Mouse (Mus musculus): ENCODE data around the gene Celf3. TPM values are rescaled to one million over a fixed set of nuclear protein-coding genes. Genes with fewer than 3 reads are reported as not detected.
A peak's percentile ranks its signal among the peaks of the same experiment; 100 is the strongest.

Gene Celf3
- 34.7 and 46.8 TPM in 2 replicates for polyA plus RNA-seq (2016; fragmentation: Nextera tagmentation; extraction: Ambion mirVana)

DNA sequence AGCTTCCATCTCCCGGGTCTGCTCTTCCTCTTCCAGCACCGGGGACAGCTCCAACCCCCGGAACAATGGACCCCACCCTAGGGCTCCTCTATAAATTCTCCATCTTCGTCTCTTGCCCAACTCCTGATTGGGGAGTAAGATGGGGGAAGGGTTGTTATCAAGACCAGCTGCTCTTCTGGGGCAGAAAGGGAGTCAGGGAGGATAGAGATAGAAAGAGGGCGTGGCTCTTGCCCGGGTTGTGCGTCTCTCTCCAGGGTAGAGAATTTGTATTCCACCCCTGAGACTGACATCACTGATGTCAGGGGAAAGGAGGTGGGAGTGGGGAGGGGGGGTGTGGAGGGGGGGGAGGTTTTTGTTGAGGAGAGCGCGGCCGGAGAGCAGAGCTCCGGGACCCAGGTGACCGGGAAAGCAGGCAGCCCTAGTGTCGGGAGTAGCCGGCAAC is at the start of gene Celf3:
TSS of gene Celf3 (plus strand) at position 315 of the 442 bp plus-strand sequence.
- H3K9me3 ChIP-seq = no peaks in the 10 kb centered on the region
- peak; percentile 70 for DNase-seq (ENCODE audit: extremely low spot score, low spot score)
- no peaks in the 10 kb centered on the region for H3K36me3 ChIP-seq (replicated peaks)
- WGBS = 1% methylated on average over 14 of the region's 14 CpGs
- peak within 1 kb of the TSS; percentile 59 for H3K4me3 ChIP-seq
- H3K27me3 ChIP-seq (ENCODE audit: poor library complexity, severe bottlenecking) = peaks cover 43% of the 10 kb centered on the region
- H3K27ac ChIP-seq = peak within 1 kb of the TSS; percentile 86
- H3K4me1 ChIP-seq = peaks cover 82% of the 10 kb centered on the region

- no peaks in the 10 kb centered on the region for H3K4me1 ChIP-seq
- WGBS = 88% methylated on average over 2 of the region's 2 CpGs
- H3K27me3 ChIP-seq (ENCODE audit: poor library complexity, severe bottlenecking) = no peaks in the 10 kb centered on the region
- H3K27ac ChIP-seq = no peak overlapping the region
- H3K36me3 ChIP-seq (replicated peaks) = peaks cover 9% of the 10 kb centered on the region
- H3K9me3 ChIP-seq = no peaks in the 10 kb centered on the region
- no peak overlapping the region for H3K4me3 ChIP-seq
- DNase-seq (ENCODE audit: extremely low spot score, low spot score) = no peak
Observed at GRCm38 (mm10) chr3:94430980-94431379, 47.1 kb upstream of the Celf3 start.

- Histone ChIP-seq H3K27me3 (ENCODE audit: poor library complexity, severe bottlenecking) (no peaks in the 10 kb centered on the region), H3K9me3 (no peaks in the 10 kb centered on the region), H3K36me3 (replicated peaks) (no peaks in the 10 kb centered on the region), H3K4me3 (no peak overlapping the region), H3K27ac (no peak overlapping the region), H3K4me1 (no peaks in the 10 kb centered on the region)
- WGBS = 91% methylated on average over 2 of the region's 2 CpGs
- DNase-seq (ENCODE audit: extremely low spot score, low spot score) = no peak
Observed at GRCm38 (mm10) chr3:94434305-94434704, 43.8 kb upstream of the Celf3 start.

- Histone ChIP-seq H3K27me3 (ENCODE audit: poor library complexity, severe bottlenecking) (peaks cover 6% of the 10 kb centered on the region; the same call in 1 of the 2 replicates), H3K36me3 (replicated peaks) (no peaks in the 10 kb centered on the region), H3K4me1 (no peaks in the 10 kb centered on the region), H3K9me3 (no peaks in the 10 kb centered on the region), H3K4me3 (no peak overlapping the region), H3K27ac (no peak overlapping the region)
- DNase-seq (ENCODE audit: extremely low spot score, low spot score) = no peak
- WGBS = 87% methylated on average over 9 of the region's 9 CpGs
Observed at GRCm38 (mm10) chr3:94436420-94436819, 41.7 kb upstream of the Celf3 start.

DNA sequence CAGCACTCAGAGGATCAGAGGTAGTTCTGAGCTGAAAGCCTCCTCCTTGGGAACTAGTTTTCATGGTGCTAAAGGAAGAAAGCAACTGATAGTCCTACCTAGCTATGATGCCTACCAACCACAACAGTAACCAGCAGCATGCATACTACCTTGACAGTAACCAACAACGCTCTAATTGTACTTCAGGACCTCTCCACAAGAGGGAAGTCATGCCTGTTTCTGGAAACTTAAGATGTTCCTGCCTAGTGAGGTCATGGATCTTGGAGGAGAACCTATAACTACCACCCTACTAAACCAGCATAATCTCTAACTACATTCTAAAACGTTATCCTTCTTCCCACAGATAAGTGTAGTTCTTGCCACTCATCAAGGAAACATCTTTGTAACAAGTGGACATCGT is 36.9 kb upstream of the Celf3 start:
- DNase-seq (ENCODE audit: extremely low spot score, low spot score) = no peak
- 43% methylated on average over 3 of the region's 3 CpGs for WGBS
- peaks cover 6% of the 10 kb centered on the region; the same call in 1 of the 2 replicates for H3K27me3 ChIP-seq (ENCODE audit: poor library complexity, severe bottlenecking)
- H3K4me3 ChIP-seq = no peak overlapping the region
- H3K9me3 ChIP-seq = no peaks in the 10 kb centered on the region
- H3K27ac ChIP-seq = no peak overlapping the region
- peaks cover 18% of the 10 kb centered on the region for H3K36me3 ChIP-seq (replicated peaks)
- peaks cover 13% of the 10 kb centered on the region for H3K4me1 ChIP-seq

DNA sequence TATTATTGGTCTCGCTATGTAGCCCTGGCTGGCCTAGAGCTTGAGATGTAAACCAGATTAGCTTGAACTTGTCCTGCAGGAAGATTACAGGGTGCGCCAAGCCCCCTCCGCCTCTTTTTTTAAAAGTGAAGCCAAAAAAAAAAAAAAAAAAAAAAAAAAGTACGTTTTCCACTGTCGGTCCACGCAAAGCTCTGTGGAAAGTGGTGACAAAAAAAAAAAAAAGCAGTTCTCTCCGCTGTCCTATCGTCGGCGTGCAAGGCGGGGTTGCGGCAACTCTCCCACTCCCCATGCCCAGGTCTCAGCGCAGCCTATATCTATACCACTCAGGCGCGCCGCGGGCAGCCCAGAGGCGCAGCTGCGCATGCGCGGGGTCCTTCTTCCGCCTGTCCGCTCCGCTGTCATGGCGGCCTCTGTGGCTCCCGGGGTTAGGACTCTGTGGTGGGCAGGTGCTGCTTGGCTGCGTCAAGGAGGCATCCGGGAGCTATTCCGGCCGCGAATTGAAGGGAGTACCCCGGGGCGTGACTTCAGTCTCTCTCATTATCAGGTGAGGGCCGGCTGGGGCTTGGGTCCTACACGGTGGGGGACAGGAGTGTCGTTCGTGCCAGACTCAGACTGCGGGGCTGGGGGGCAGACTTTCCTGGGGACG is 35.0 kb upstream of the Celf3 start, which contains the start of gene Mrpl9:
TSS of gene Mrpl9 (plus strand) at position 368 of the 646 bp plus-strand sequence.
- Histone ChIP-seq H3K4me3 (peak within 1 kb of the TSS; percentile 94), H3K27ac (peak within 1 kb of the TSS; percentile 92), H3K9me3 (no peaks in the 10 kb centered on the region), H3K4me1 (peaks cover 13% of the 10 kb centered on the region), H3K27me3 (ENCODE audit: poor library complexity, severe bottlenecking) (peaks cover 6% of the 10 kb centered on the region; the same call in 1 of the 2 replicates), H3K36me3 (replicated peaks) (peaks cover 37% of the 10 kb centered on the region)
- WGBS = under 1% methylated on average over 39 of the region's 39 CpGs
- DNase-seq (ENCODE audit: extremely low spot score, low spot score) = peak; percentile 93

GRCm38 (mm10) chr3:94443597-94443964 is 34.5 kb upstream of the Celf3 start, which contains the start of gene Oaz3:
TSS of gene Oaz3 (minus strand) at chr3:94443915.
- Histone ChIP-seq H3K27ac (peak within 1 kb of the TSS; percentile 92), H3K4me3 (peak within 1 kb of the TSS; percentile 94), H3K27me3 (ENCODE audit: poor library complexity, severe bottlenecking) (peaks cover 6% of the 10 kb centered on the region; the same call in 1 of the 2 replicates), H3K4me1 (peaks cover 13% of the 10 kb centered on the region), H3K9me3 (no peaks in the 10 kb centered on the region), H3K36me3 (replicated peaks) (peaks cover 42% of the 10 kb centered on the region)
- DNase-seq (ENCODE audit: extremely low spot score, low spot score) = no peak
- WGBS = 2% methylated on average over 24 of the region's 24 CpGs

DNA sequence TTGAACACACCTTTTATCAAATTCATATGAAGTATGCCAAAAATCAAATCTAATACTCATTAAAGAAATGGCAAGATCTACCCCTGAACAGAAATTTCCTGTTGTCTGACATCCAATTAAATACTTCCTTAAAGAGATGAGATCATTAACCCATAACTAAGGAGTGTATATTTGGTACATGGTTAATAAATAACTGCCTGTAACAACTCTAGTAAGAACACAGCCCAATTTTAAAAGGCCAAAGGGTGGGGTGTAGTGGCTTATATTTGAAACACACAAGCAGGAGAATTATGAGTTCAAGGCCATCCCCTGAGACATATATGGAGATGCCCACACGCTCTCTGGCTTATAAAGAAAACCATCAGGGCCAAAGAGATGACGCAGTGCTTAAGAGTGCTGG is 28.7 kb upstream of the Celf3 start:
- no peaks in the 10 kb centered on the region for H3K9me3 ChIP-seq
- peaks cover 61% of the 10 kb centered on the region for H3K36me3 ChIP-seq (replicated peaks)
- peaks cover 3% of the 10 kb centered on the region for H3K4me1 ChIP-seq
- H3K27ac ChIP-seq = no peak overlapping the region
- H3K27me3 ChIP-seq (ENCODE audit: poor library complexity, severe bottlenecking) = no peaks in the 10 kb centered on the region
- H3K4me3 ChIP-seq = no peak overlapping the region
- 94% methylated on average over 2 of the region's 2 CpGs for WGBS
- no peak for DNase-seq (ENCODE audit: extremely low spot score, low spot score)

DNA sequence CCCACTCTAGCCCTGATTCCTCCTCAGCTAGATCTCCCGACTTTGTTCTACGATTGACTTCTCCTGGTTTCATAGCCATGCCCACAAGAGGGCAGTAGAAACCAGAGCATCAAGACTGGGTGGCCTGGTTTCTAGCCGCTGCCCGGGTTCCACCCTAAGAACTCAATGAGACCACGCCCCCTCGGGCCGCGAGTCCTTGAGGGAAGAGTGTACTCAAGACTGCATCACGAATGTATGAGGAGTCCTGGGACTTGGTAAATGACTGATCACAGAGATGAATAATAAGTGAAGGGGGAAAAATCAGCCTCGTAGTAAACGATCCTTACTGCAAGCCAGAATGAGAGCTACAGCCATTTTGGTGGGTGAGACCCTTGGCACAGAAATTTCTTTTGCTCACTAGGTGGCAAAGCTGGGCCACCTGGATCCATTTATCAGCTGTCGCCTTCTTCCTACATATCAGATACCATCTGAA is 21.5 kb upstream of the Celf3 start:
- peaks cover 12% of the 10 kb centered on the region for H3K4me1 ChIP-seq
- H3K27ac ChIP-seq = no peak overlapping the region
- 2% methylated on average over 12 of the region's 12 CpGs for WGBS
- peaks cover 6% of the 10 kb centered on the region; the same call in 1 of the 2 replicates for H3K9me3 ChIP-seq
- H3K4me3 ChIP-seq = peak overlapping the region; percentile 42
- no peaks in the 10 kb centered on the region for H3K36me3 ChIP-seq (replicated peaks)
- peaks cover 11% of the 10 kb centered on the region for H3K27me3 ChIP-seq (ENCODE audit: poor library complexity, severe bottlenecking)
- DNase-seq (ENCODE audit: extremely low spot score, low spot score) = peak; percentile 89

DNA sequence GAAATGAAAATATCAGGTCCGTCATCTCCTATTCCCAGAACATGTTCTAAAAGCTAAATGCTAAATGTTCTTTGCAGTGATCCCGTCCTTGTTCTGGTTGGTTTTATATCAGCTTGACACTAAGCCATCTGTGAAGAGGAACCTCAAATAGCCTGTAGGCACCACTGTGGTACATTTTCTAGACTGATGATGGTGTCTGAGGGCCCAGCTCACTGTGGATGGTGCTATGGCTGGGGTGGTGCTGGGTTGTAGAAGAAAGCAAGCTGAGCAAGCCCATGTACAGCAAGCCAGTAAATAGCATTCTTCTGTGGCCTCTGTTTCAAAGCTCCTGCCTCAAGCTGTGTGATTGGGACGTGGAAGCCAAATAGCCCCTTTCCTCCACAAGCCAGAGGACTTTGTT is 21.0 kb upstream of the Celf3 start:
- peaks cover 12% of the 10 kb centered on the region for H3K4me1 ChIP-seq
- WGBS = 84% methylated on average over 3 of the region's 3 CpGs
- no peak overlapping the region for H3K4me3 ChIP-seq
- no peak overlapping the region for H3K27ac ChIP-seq
- no peak for DNase-seq (ENCODE audit: extremely low spot score, low spot score)
- peaks cover 11% of the 10 kb centered on the region for H3K27me3 ChIP-seq (ENCODE audit: poor library complexity, severe bottlenecking)
- peaks cover 6% of the 10 kb centered on the region; the same call in 1 of the 2 replicates for H3K9me3 ChIP-seq
- no peaks in the 10 kb centered on the region for H3K36me3 ChIP-seq (replicated peaks)

GRCm38 (mm10) chr3:94459834-94460233 is 18.3 kb upstream of the Celf3 start:
- H3K36me3 ChIP-seq (replicated peaks) = no peaks in the 10 kb centered on the region
- 95% methylated on average over 2 of the region's 2 CpGs for WGBS
- no peak for DNase-seq (ENCODE audit: extremely low spot score, low spot score)

GRCm38 (mm10) chr3:94463926-94464578 is 14.0 kb upstream of the Celf3 start:
- Histone ChIP-seq H3K27me3 (ENCODE audit: poor library complexity, severe bottlenecking) (peaks cover 4% of the 10 kb centered on the region; the same call in 1 of the 2 replicates), H3K27ac (peak overlapping the region; percentile 81), H3K36me3 (replicated peaks) (no peaks in the 10 kb centered on the region), H3K4me1 (peaks cover 48% of the 10 kb centered on the region), H3K4me3 (no peak overlapping the region), H3K9me3 (no peaks in the 10 kb centered on the region)
- DNase-seq (ENCODE audit: extremely low spot score, low spot score) = peak; percentile 54
- WGBS = 52% methylated on average over 11 of the region's 11 CpGs

More at GRCm38 (mm10) chr3:94459834-94460233, 18.3 kb upstream of the Celf3 start:
- peaks cover 11% of the 10 kb centered on the region for H3K27me3 ChIP-seq (ENCODE audit: poor library complexity, severe bottlenecking)
- H3K4me3 ChIP-seq = no peak overlapping the region
- peaks cover 6% of the 10 kb centered on the region; the same call in 1 of the 2 replicates for H3K9me3 ChIP-seq
- peaks cover 29% of the 10 kb centered on the region for H3K4me1 ChIP-seq
- no peak overlapping the region for H3K27ac ChIP-seq
